Mouse (Mus musculus) embryonic facial prominence, embryonic 15.5 days (tissue): ENCODE results near the gene Brsk1. TPM values are rescaled to one million over a fixed set of nuclear protein-coding genes. Genes with fewer than 3 reads are reported as not detected.

Experiments
- ATAC-seq: fragments of 200-750 bp; cut with Nextera tagmentation; 2 replicates; pipeline ENCODE4 v1.8.0; 2017; ENCODE audit warnings: low read depth, moderate TSS enrichment; ENCODE audit not compliant: insufficient number of reproducible peaks, low FRiP score, low TSS enrichment
- H3K27ac ChIP-seq: fragments of 300-500 bp; sonication (generic); replicated peaks from 2 replicates; pipeline ENCODE4 v1.5.1; 2015; ENCODE audit warnings: mild to moderate bottlenecking, inconsistent platforms
- H3K27me3 ChIP-seq: fragments of 300-500 bp; sonication (generic); 2 replicates; pipeline ENCODE4 v1.6.1; 2015; ENCODE audit warnings: inconsistent platforms
- H3K36me3 ChIP-seq: fragments of 300-500 bp; sonication (generic); 2 replicates; pipeline ENCODE4 v1.6.1; 2015; ENCODE audit warnings: mild to moderate bottlenecking, inconsistent platforms
- H3K4me1 ChIP-seq: fragments of 300-500 bp; sonication (generic); 2 replicates; pipeline ENCODE4 v1.6.1; 2015; ENCODE audit warnings: inconsistent platforms
- H3K4me2 ChIP-seq: fragments of 300-500 bp; sonication (generic); replicated peaks from 2 replicates; pipeline ENCODE4 v1.6.1; 2015; ENCODE audit warnings: mild to moderate bottlenecking, inconsistent platforms
- H3K4me3 ChIP-seq: fragments of 300-500 bp; sonication (generic); replicated peaks from 2 replicates; pipeline ENCODE4 v1.5.1; 2015; ENCODE audit warnings: mild to moderate bottlenecking, inconsistent platforms
- H3K9ac ChIP-seq: fragments of 300-500 bp; sonication (generic); 2 replicates; pipeline ENCODE4 v1.6.1; 2015; ENCODE audit warnings: inconsistent platforms
- H3K9me3 ChIP-seq: fragments of 300-500 bp; sonication (generic); replicated peaks from 2 replicates; pipeline ENCODE4 v1.6.1; 2016; ENCODE audit warnings: inconsistent platforms
- WGBS: fragments of 180-500 bp; shearing (Covaris S2); methylation state at CpG from one replicate; pipeline ENCODE4 v1.1.7; 2015; 5-methylcytosine and 5-hydroxymethylcytosine counted together
- polyA plus RNA-seq: library from polyadenylated mRNA; unstranded; fragments of >200 nt; fragmentation: Nextera tagmentation; extraction: Ambion mirVana; gene quantifications from 2 replicates; pipeline ENCODE4 v1.2.1, GENCODE M21; 2015

The Brsk1 gene
- polyA plus RNA-seq, 1 experiment from 2014 or later, result 2.1 TPM

GRCm38 (mm10) chr7:4669156-4669555 lies 21.2 kb upstream of the Brsk1 start:
- Histone ChIP-seq H3K27ac (no peak overlapping the region), H3K4me1 (0 out of 2 replicates have a peak, but pooled peaks cover 2% of the 10 kb centered on the region), H3K9me3 (no peaks in the 10 kb centered on the region), H3K4me3 (no peak overlapping the region), H3K36me3 (peaks cover 63% of the 10 kb centered on the region), H3K4me2 (no peak overlapping the region), H3K9ac (no peak overlapping the region), H3K27me3 (no peaks in the 10 kb centered on the region)
- no peak for ATAC-seq
- 91% methylated on average over 9 of the region's 9 CpGs for WGBS

DNA sequence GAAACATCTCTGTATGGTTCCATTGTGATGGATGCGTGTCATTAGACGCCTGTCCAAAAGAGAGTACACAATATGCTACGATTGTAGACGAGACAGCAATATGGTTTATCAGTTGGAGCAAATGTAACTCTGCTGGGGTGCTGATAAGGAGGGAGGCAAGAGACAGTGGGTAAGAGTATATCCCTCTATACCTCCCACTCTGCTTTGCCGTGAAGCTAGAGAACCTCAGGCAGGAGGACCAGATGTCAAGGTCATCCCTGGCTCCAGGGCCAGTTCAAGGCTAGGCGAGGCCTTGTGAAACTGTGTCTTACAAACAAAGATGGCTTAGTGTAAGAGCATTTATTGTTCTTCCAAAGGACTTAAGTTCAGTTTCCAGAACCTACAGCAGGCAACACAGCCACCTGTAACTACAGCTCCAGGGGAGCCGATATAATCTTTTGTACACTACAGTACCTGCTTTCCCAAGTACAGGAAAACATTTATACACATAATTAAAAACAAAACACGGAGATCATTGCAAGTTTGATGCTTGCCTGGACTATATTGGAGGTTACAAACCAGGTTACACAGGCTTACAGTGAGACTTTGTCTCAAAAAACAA lies 19.6 kb upstream of the Brsk1 start:
- no peak overlapping the region for H3K27ac ChIP-seq

GRCm38 (mm10) chr7:4671956-4672355 lies 18.4 kb upstream of the Brsk1 start:
- H3K9ac ChIP-seq, result no peak overlapping the region
- no peak overlapping the region for H3K4me2 ChIP-seq

More for the DNA sequence above, 19.6 kb upstream of the Brsk1 start:
- 93% methylated on average over 8 of the region's 8 CpGs for WGBS
- Histone ChIP-seq H3K36me3 (peaks cover 66% of the 10 kb centered on the region), H3K9me3 (no peaks in the 10 kb centered on the region), H3K27me3 (no peaks in the 10 kb centered on the region), H3K4me1 (0 out of 2 replicates have a peak, but pooled peaks cover 2% of the 10 kb centered on the region), H3K9ac (no peak overlapping the region), H3K4me3 (no peak overlapping the region), H3K4me2 (no peak overlapping the region)
- ATAC-seq, result no peak

GRCm38 (mm10) chr7:4674114-4674731 lies 16.2 kb upstream of the Brsk1 start:
- WGBS, result 89% methylated on average over 12 of the region's 12 CpGs
- H3K27ac ChIP-seq, result no peak overlapping the region
- peaks cover 54% of the 10 kb centered on the region for H3K36me3 ChIP-seq
- H3K4me1 ChIP-seq, result 0 out of 2 replicates have a peak, but pooled peaks cover 2% of the 10 kb centered on the region
- H3K9me3 ChIP-seq, result no peaks in the 10 kb centered on the region
- no peak overlapping the region for H3K9ac ChIP-seq
- H3K4me3 ChIP-seq, result no peak overlapping the region
- no peak for ATAC-seq
- H3K27me3 ChIP-seq, result no peaks in the 10 kb centered on the region
- H3K4me2 ChIP-seq, result no peak overlapping the region

More at GRCm38 (mm10) chr7:4671956-4672355, 18.4 kb upstream of the Brsk1 start:
- H3K4me1 ChIP-seq, result 0 out of 2 replicates have a peak, but pooled peaks cover 2% of the 10 kb centered on the region
- H3K9me3 ChIP-seq, result no peaks in the 10 kb centered on the region
- ATAC-seq, result no peak
- no peaks in the 10 kb centered on the region for H3K27me3 ChIP-seq
- no peak overlapping the region for H3K4me3 ChIP-seq
- H3K27ac ChIP-seq, result no peak overlapping the region
- 40% methylated on average over 4 of the region's 4 CpGs for WGBS
- H3K36me3 ChIP-seq, result peaks cover 66% of the 10 kb centered on the region

GRCm38 (mm10) chr7:4675200-4675599 lies 15.2 kb upstream of the Brsk1 start:
- H3K27me3 ChIP-seq, result no peaks in the 10 kb centered on the region
- H3K9me3 ChIP-seq, result no peaks in the 10 kb centered on the region
- no peak overlapping the region for H3K4me2 ChIP-seq
- H3K4me3 ChIP-seq, result no peak overlapping the region
- H3K9ac ChIP-seq, result no peak overlapping the region
- H3K4me1 ChIP-seq, result 0 out of 2 replicates have a peak, but pooled peaks cover 2% of the 10 kb centered on the region
- 71% methylated on average over 7 of the region's 7 CpGs for WGBS
- H3K36me3 ChIP-seq, result peaks cover 52% of the 10 kb centered on the region
- ATAC-seq, result no peak
- no peak overlapping the region for H3K27ac ChIP-seq

DNA sequence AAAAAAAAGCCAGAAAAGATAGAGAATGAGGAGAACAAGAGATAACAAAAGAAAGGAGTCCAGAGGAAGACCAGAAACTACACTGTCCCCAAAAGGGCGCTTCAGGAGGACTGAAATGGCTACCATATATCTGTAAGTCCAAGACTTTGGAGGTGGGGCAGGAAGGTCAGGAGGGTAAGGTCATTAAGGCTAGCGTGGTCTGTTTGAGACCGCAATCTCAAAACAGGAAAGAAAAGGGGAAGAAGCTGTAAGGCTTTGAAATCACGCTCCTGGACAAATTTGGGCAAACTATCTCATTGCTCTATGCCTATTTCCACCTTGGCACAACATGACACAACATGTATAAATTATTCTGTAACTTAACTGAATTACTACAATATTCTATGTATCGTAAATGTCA lies 7.1 kb upstream of the Brsk1 start:
- WGBS, result 87% methylated on average over 5 of the region's 5 CpGs
- Histone ChIP-seq H3K4me3 (no peak overlapping the region), H3K4me2 (no peak overlapping the region), H3K4me1 (peaks cover 9% of the 10 kb centered on the region), H3K27me3 (no peaks in the 10 kb centered on the region), H3K9ac (no peak overlapping the region), H3K27ac (no peak overlapping the region), H3K36me3 (peaks cover 19% of the 10 kb centered on the region), H3K9me3 (no peaks in the 10 kb centered on the region)
- ATAC-seq, result no peak

GRCm38 (mm10) chr7:4684203-4684602 lies 6.2 kb upstream of the Brsk1 start:
- WGBS, result 2% methylated on average over 13 of the region's 13 CpGs
- H3K4me1 ChIP-seq, result peaks cover 9% of the 10 kb centered on the region
- H3K4me3 ChIP-seq, result peak overlapping the region; percentile 84
- H3K4me2 ChIP-seq, result peak overlapping the region; percentile 93
- H3K27ac ChIP-seq, result peak overlapping the region; percentile 65; the same call in 1 of the 2 replicates
- H3K9ac ChIP-seq, result peak overlapping the region; percentile 31; the same call in 1 of the 2 replicates
- H3K27me3 ChIP-seq, result no peaks in the 10 kb centered on the region
- ATAC-seq, result no peak
- H3K36me3 ChIP-seq, result peaks cover 19% of the 10 kb centered on the region
- H3K9me3 ChIP-seq, result no peaks in the 10 kb centered on the region

DNA sequence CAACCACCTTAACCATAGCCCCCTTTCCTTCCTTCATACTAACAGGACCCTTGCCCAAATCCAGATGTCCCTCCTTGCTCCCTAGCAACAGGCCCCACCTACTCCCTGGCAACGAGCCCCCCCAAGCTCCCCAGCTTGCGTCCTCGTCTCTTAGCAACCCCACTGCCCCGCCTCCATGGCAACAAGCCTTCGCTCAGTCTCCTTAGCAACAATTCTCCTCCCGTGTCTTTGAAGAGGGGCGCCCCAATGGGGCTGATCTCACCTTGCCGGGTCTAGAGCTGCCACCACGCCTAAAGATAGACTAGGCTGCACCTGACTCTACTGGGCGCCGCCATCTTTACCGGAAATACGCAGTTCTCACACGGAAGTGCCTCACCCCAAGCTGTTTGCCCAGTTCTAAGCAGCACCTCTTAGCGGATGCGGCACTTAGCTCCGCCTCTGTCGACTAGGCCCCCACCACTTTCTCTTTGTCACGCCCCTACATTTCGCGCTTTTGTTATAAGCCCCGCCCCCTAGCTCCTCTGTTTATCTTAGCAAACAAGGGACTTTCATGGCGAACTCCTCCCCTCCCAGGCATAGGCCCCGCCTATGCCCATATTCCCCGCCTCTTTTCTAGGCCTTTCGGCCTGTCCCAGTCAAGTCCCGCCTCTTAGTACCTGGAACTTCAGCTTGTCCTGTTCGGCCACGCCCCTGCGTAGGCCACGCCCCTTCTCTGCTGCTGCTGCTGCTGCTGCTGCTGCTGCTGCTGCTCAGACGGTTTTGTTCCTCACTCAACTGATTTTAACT lies 5.6 kb upstream of the Brsk1 start, which contains the start of gene Hspbp1:
Gene Hspbp1 (minus strand): TSS at position 437 of the 786 bp plus-strand sequence.
- peaks cover 18% of the 10 kb centered on the region for H3K36me3 ChIP-seq
- H3K27me3 ChIP-seq, result no peaks in the 10 kb centered on the region
- H3K9me3 ChIP-seq, result no peaks in the 10 kb centered on the region
- ATAC-seq, result peak; percentile 97
- peak within 1 kb of the TSS; percentile 84 for H3K4me3 ChIP-seq
- under 1% methylated on average over 32 of the region's 32 CpGs for WGBS
- H3K9ac ChIP-seq, result peak within 1 kb of the TSS; percentile 31; the same call in 1 of the 2 replicates
- H3K4me1 ChIP-seq, result peaks cover 9% of the 10 kb centered on the region
- H3K4me2 ChIP-seq, result peak within 1 kb of the TSS; percentile 93
- peak within 1 kb of the TSS; percentile 65 for H3K27ac ChIP-seq

DNA sequence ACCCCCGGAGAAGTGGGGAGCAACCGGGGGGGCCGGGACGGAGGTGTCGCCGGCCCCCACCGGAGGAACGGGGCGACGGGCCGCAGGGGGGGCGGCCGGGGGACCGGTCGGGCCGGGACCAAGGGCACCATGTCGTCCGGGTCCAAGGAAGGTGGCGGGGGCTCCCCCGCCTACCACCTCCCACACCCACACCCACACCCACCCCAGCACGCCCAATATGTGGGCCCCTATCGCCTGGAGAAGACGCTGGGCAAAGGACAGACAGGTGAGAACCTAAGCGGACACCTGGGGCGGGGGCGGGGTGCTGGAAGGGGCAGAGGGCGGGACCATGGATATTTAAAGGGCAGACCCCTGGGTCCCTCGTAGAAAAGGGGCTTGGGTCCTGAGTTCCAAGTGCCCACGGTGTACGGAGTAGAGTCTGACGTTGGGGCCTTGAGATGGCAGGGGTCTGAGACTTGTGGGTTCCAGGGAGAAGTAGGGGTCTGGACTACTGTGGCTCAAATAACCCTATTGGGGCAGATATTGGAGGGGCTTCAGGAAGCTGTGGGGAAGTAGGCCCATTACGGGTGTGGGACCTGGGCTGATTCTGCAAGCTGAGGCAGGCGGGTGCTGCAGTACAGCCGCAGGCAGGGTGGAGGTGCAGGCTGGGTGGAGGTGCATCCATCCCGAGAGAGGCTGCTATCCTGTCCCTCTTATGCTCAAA lies 698 bp downstream of the Brsk1 start:
- peak overlapping the region; percentile 90 for H3K27ac ChIP-seq
- H3K9me3 ChIP-seq, result no peaks in the 10 kb centered on the region
- 4% methylated on average over 20 of the region's 35 CpGs for WGBS
- H3K4me1 ChIP-seq, result peaks cover 14% of the 10 kb centered on the region
- H3K36me3 ChIP-seq, result peaks cover 34% of the 10 kb centered on the region
- peak overlapping the region; percentile 77 for H3K4me3 ChIP-seq
- ATAC-seq, result peak; percentile 59; the same call in 1 of the 2 replicates
- peak overlapping the region; percentile 88 for H3K4me2 ChIP-seq
- no peaks in the 10 kb centered on the region for H3K27me3 ChIP-seq
- peak overlapping the region; percentile 97 for H3K9ac ChIP-seq

GRCm38 (mm10) chr7:4693004-4693403 lies 2.6 kb downstream of the Brsk1 start:
- no peak for ATAC-seq
- Histone ChIP-seq H3K9me3 (no peaks in the 10 kb centered on the region), H3K9ac (no peak overlapping the region), H3K27me3 (no peaks in the 10 kb centered on the region), H3K36me3 (peaks cover 41% of the 10 kb centered on the region), H3K27ac (no peak overlapping the region), H3K4me2 (no peak overlapping the region), H3K4me1 (peaks cover 14% of the 10 kb centered on the region), H3K4me3 (no peak overlapping the region)
- 90% methylated on average over 6 of the region's 6 CpGs for WGBS
